Mouse (Mus musculus): ENCODE data around the gene Tnfsf8. TPM values are rescaled to one million over a fixed set of nuclear protein-coding genes. Genes with fewer than 3 reads are reported as not detected.

Gene Tnfsf8
- 0.03 and 0.19 TPM in 2 replicates for polyA plus RNA-seq (2012; rRNA removed; ENCODE audit: low replicate concordance)

DNA sequence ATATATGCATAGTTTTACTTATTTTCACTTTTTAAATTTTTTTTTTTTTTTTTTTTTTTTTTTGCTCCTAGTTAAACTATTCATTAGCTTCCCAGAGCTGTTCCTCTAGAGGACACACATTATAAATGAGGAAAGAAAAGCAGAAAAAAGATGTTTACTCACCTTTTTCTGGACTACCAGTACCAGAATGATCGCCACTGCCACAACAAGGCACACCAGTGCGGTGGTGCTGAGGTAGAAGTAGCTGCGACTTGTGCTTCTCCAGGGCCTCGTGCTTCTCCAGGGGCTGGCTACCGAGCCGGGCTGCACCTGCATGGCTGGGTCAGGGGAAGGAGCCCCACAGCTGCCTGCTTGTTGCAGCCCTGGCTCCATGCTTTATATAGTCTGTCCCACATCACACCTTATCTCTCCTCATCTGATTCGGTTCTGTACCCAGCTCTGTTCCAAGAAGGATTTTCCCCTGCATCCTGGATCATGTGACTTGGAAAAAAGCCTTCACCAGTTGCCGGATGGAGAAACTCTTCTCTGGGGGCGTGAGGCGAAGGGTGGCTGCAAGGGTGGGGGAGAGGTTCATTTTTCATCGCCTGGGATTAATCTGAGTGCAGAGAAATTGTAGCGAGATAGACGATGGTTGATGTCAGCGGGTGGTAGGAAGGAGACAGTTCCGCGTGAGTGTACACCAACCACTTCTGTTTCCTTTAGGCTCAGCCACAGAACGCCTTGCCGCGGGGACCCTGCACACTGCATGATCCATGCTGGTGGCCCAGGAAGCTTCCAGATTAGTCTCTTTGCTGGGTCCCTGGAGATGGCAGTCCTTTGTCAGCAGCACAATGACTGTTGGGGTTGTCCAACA is at the start of gene Tnfsf8:
Gene Tnfsf8 (minus strand): TSS at position 660 of the 853 bp plus-strand sequence.

Other genes with a start within 250 kb of the Tnfsf8 start
- gene Tex48, start 238.9 kb downstream of the Tnfsf8 start, polyA plus RNA-seq (2012; rRNA removed; ENCODE audit: low replicate concordance), result not detected in 2 replicates
- gene Gm11214, start 198.0 kb downstream of the Tnfsf8 start, polyA plus RNA-seq (2012; rRNA removed; ENCODE audit: low replicate concordance), result not detected in 2 replicates
- 0.08 TPM in 1 of 2 replicates, not detected in the other for gene Tnfsf15, start 116.2 kb downstream of the Tnfsf8 start, polyA plus RNA-seq (2012; rRNA removed; ENCODE audit: low replicate concordance)
- gene Tnc, start 185.7 kb upstream of the Tnfsf8 start, polyA plus RNA-seq (2012; rRNA removed; ENCODE audit: low replicate concordance), result 6.6 and 37.1 TPM in 2 replicates

Data from subcutaneous adipose tissue, adult 2 months (tissue).